Mouse (Mus musculus) forebrain, embryonic 14.5 days (tissue): ENCODE measurements around the gene Pramef25. TPM values are rescaled to one million over a fixed set of nuclear protein-coding genes. Genes with fewer than 3 reads are reported as not detected.
"Not testable (repeated sequence)": the region's sequence is repeated elsewhere in the genome, so short reads cannot be mapped to it uniquely, and the experiment has no call there.

ENCODE experiments used
- ATAC-seq: fragments of 200-750 bp; cut with Nextera tagmentation; 2 replicates; pipeline ENCODE4 v1.8.0; 2017; ENCODE audit warnings: mild to moderate bottlenecking, moderate library complexity
- DNase-seq: peaks from one replicate; pipeline ENCODE4 v3.0.0-alpha.2; 2015; ENCODE audit warnings: low spot score
- H3K27ac ChIP-seq: fragments of 300-500 bp; sonication (generic); 2 replicates; pipeline ENCODE4 v1.5.1; 2014; ENCODE audit warnings: low read depth, mild to moderate bottlenecking, control low read depth, low read length, moderate library complexity
- H3K27me3 ChIP-seq: fragments of 300-500 bp; sonication (generic); replicated peaks from 2 replicates; pipeline ENCODE4 v1.6.1; 2014; ENCODE audit warnings: low read length, control low read depth, mixed read lengths; ENCODE audit not compliant: control insufficient read depth, insufficient read depth
- H3K36me3 ChIP-seq: fragments of 300-500 bp; sonication (generic); 2 replicates; pipeline ENCODE4 v1.6.1; 2014; ENCODE audit warnings: low read length, control low read depth; ENCODE audit not compliant: control insufficient read depth, insufficient read depth
- H3K4me1 ChIP-seq: fragments of 300-500 bp; sonication (generic); 2 replicates; pipeline ENCODE4 v1.6.1; 2014; ENCODE audit warnings: antibody characterized with exemption, low read length, control low read depth; ENCODE audit not compliant: control insufficient read depth, insufficient read depth
- H3K4me2 ChIP-seq: fragments of 300-500 bp; sonication (generic); 2 replicates; pipeline ENCODE4 v1.6.1; 2014; ENCODE audit warnings: mild to moderate bottlenecking, control low read depth, low read length
- H3K4me3 ChIP-seq: fragments of 300-500 bp; sonication (generic); 2 replicates; pipeline ENCODE4 v1.5.1; 2014; ENCODE audit warnings: low read depth, low read length, control low read depth
- H3K9ac ChIP-seq: fragments of 300-500 bp; sonication (generic); 2 replicates; pipeline ENCODE4 v1.6.1; 2014; ENCODE audit warnings: mild to moderate bottlenecking, low read length, control low read depth, moderate library complexity
- H3K9me3 ChIP-seq: fragments of 300-500 bp; sonication (generic); replicated peaks from 2 replicates; pipeline ENCODE4 v1.6.1; 2016; ENCODE audit warnings: low read length, control low read depth, mixed read lengths; ENCODE audit not compliant: control insufficient read depth
- WGBS: fragments of 180-500 bp; shearing (Covaris S2); extraction: QIAGEN DNeasy Blood & Tissue Kit; methylation state at CpG from one replicate; pipeline ENCODE4 v1.1.7; 2014; 5-methylcytosine and 5-hydroxymethylcytosine counted together
- polyA plus RNA-seq: library from polyadenylated mRNA; unstranded; fragments of >200 nt; fragmentation: Nextera tagmentation; extraction: Ambion mirVana; gene quantifications from 2 replicates; pipeline ENCODE4 v1.2.1, GENCODE M21; 2014

Gene Pramef25
- not detected in 2 replicates for polyA plus RNA-seq

DNA sequence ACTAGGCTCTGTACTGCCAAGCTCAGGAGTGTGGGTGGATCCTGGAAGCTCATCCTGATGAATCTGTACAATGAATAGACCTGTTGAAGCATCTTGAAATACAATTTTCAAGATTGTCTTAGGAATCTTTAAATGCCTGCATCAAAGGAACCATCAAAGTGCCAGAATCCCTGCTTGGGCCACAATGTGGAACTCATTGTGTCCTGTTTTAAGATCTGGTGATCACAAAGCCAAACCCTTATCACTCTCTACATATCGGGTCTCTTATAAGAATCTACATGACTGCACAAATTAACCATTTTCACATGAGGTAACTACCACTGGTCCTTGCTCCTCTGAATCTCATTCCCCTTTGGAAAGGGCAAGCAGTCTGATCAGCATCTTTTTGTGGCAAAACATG, at the start of gene Pramef25:
Pramef25 (minus strand) TSS at position 101 of the 400 bp plus-strand sequence.
- not testable (repeated sequence) for ATAC-seq, H3K27me3 ChIP-seq, DNase-seq, H3K36me3 ChIP-seq, H3K4me3 ChIP-seq, H3K4me2 ChIP-seq, H3K4me1 ChIP-seq, H3K9ac ChIP-seq, H3K27ac ChIP-seq, H3K9me3 ChIP-seq
- 91% methylated on average over 1 of the region's 1 CpGs for WGBS

DNA sequence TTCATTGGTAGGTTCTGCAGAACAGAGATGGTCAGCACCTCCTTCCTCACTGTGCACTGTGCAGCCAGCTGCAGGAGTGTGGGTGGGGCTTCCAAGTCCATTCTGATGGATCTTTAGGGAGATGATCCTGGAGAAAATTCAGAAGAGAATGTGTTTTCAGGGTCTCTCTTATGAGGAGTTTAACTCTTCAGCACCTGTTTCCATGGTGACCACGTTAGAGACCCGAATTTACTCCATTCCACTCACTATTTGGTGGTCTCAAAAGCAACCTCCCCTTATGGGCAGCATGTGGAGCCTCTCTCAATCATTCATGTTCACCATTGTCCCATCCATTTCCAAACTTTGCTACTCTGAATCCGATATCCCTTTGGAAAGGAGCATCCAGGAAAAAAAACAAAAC, 43.5 kb upstream of the Pramef25 start, which contains the start of gene Pramef17:
Pramef17 (minus strand) TSS at position 101 of the 400 bp plus-strand sequence.
- H3K9me3 ChIP-seq, H3K4me1 ChIP-seq, H3K27ac ChIP-seq, H3K27me3 ChIP-seq, H3K36me3 ChIP-seq, H3K4me3 ChIP-seq, ATAC-seq, H3K4me2 ChIP-seq, DNase-seq, H3K9ac ChIP-seq: not testable (repeated sequence)
- 59% methylated on average over 3 of the region's 3 CpGs for WGBS

DNA sequence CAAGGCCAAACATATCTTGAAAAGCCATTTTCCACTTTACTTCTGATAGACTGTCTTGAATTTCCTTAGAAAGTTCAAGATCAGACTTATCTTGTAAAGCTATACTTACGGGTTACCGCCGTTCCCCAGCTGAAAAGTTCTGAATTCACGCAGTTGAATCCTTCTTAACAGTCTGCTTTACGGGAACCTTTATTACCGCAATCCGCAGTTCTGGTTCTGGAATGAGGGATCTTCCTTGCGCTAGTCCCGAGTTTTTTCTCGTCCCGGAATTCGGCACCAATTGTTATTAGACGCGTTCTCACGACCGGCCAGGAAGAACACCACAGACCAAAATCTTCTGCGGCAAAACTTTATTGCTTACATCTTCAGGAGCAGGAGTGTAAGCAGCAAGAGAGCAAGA, 37.3 kb upstream of the Pramef25 start:
- 96% methylated on average over 12 of the region's 17 CpGs for WGBS
- ATAC-seq, H3K27me3 ChIP-seq: not testable (repeated sequence)

DNA sequence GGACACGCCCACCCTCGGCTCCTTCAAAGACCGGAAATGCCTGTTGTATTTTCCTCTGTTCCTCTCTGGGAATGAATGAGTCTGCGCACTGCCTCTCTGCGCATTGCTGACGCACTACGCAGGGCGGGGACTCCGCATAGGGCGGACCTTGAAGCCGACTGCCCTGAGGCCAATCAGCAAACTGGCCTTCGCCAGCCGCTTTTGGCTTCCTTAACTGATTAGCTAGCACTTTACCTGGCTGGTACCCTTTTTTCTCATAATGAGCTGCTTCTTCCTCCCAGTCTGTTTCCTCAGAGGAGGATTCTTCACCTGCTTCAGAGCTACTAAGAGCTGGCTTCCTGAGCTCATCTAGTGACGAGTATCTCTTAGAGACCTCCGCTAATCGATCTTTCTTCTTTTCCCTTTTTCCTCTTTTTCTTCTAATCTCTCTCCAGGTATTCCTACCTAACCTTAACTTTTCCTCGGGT, 36.7 kb upstream of the Pramef25 start:
- H3K4me2 ChIP-seq, H3K27me3 ChIP-seq, H3K4me1 ChIP-seq, ATAC-seq, H3K36me3 ChIP-seq, H3K9ac ChIP-seq, H3K4me3 ChIP-seq, DNase-seq, H3K27ac ChIP-seq, H3K9me3 ChIP-seq: not testable (repeated sequence)
- 98% methylated on average over 9 of the region's 17 CpGs for WGBS

More for the DNA sequence above, 37.3 kb upstream of the Pramef25 start:
- not testable (repeated sequence) for H3K9ac ChIP-seq, H3K27ac ChIP-seq, H3K9me3 ChIP-seq, H3K36me3 ChIP-seq, DNase-seq, H3K4me1 ChIP-seq, H3K4me2 ChIP-seq, H3K4me3 ChIP-seq

DNA sequence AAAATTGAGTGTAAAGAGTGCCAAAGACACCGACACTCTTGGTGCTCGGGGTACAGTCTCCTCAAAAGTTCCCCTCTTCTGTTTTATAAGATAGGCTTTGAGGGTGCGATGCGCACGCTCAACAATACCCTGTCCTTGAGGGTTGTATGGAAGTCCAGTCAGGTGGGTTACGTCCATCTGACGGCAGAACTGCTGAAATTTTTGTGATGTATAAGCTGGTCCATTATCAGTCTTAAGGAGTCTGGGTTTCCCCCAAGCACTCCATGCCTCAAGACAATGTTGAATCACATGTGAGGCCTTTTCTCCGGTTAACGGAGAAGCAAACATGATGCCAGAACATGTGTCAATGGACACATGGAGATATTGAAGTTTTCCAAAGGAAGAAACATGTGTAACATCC, 34.9 kb upstream of the Pramef25 start:
- H3K4me2 ChIP-seq, DNase-seq, H3K4me1 ChIP-seq: not testable (repeated sequence)

DNA sequence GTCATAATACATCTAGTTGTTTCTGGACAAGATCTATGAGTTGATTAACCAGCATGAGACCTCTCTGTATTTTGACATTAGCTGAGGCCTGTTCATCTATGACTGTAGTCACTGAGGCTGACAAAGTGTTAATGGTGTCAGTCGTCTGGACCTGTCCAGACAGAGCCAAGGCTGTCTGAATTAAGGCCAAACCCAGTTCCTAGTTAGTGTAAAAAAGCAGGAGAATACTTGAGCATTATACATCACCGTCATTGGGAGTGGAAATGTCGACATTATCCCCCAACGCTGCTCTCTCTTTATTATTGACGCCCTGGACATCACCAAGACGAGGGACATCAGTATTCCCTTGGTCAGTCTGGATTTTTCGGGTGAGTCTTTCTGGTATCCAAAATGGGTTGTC, 34.3 kb upstream of the Pramef25 start:
- H3K36me3 ChIP-seq, H3K4me3 ChIP-seq, H3K9ac ChIP-seq, H3K4me1 ChIP-seq, H3K27me3 ChIP-seq, ATAC-seq, H3K9me3 ChIP-seq, H3K4me2 ChIP-seq, H3K27ac ChIP-seq, DNase-seq: not testable (repeated sequence)
- no CpG with 5 or more reads among the region's 7 CpGs for WGBS

More for the DNA sequence above, 34.9 kb upstream of the Pramef25 start:
- H3K27ac ChIP-seq, H3K9me3 ChIP-seq, H3K9ac ChIP-seq, H3K27me3 ChIP-seq, H3K36me3 ChIP-seq, H3K4me3 ChIP-seq, ATAC-seq: not testable (repeated sequence)
- WGBS, result 76% methylated on average over 2 of the region's 9 CpGs

DNA sequence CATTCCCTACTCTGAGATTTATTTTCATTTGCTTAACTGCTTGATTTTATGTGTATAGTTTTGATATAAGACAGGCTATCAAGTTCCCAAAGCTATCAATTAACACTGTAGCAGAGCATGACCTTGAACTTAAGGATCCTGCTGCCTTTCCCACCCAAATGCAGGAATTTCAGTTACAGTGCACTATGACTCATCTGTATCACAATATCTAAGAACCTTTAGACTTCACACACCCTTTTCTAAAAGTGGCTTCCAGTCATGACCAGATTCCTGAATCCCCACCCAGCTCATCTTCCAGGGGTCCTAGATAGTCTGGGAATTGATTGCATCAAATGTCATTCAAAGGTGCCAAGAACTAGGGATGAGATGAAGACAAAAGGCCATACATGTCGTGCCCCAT, 32.6 kb upstream of the Pramef25 start:
- H3K36me3 ChIP-seq, DNase-seq, H3K27me3 ChIP-seq, H3K9ac ChIP-seq, ATAC-seq, H3K4me1 ChIP-seq, H3K9me3 ChIP-seq, H3K4me3 ChIP-seq, H3K4me2 ChIP-seq, H3K27ac ChIP-seq: not testable (repeated sequence)
- no CpG with 5 or more reads among the region's 1 CpGs for WGBS

DNA sequence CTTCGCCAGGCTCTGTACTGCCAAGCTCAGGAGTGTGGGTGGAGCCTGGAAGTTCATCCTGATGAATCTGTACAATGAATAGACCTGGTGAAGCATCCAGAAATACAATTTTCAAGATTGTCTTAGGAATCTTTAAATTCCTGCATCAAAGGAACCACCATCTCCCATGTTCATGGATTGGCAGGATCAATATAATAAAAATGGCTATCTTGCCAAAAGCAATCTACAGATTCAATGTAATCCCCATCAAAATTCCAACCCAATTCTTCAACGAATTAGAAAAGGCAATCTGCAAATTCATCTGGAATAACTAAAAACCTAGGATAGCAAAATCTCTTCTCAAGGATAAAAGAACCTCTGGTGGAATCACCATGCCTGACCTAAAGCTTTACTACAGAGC, 16.0 kb upstream of the Pramef25 start, which contains the start of gene Gm13101:
Gm13101 (minus strand) TSS at position 101 of the 400 bp plus-strand sequence.
- WGBS, result 40% methylated on average over 2 of the region's 2 CpGs
- H3K4me2 ChIP-seq, H3K9me3 ChIP-seq, H3K4me3 ChIP-seq, H3K27ac ChIP-seq, DNase-seq, H3K9ac ChIP-seq, H3K36me3 ChIP-seq, H3K27me3 ChIP-seq, H3K4me1 ChIP-seq, ATAC-seq: not testable (repeated sequence)

DNA sequence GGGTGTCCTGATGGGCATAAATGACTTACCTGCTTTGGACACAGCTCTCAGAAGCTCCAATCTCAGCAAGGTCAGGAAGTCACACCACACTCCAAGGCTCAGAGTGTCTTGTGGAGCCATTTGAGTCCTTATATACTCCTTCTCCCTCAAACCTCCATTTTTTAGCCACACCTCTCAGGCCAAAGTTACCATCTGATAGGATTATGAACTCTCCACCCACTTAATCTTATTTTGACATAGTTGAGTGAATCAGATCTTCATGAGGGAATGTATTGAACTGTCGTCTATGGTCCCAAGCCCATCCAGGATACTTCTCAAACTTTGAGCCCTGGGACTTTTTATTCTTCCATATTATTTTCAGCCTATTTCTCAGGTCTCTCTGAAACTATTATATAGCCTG, 50.5 kb downstream of the Pramef25 start, which contains the start of gene Pramef6:
Pramef6 (minus strand) TSS at position 101 of the 400 bp plus-strand sequence.
- not testable (repeated sequence) for ATAC-seq, H3K27me3 ChIP-seq, H3K9me3 ChIP-seq, H3K36me3 ChIP-seq, H3K4me3 ChIP-seq, H3K27ac ChIP-seq, DNase-seq, H3K4me1 ChIP-seq, H3K4me2 ChIP-seq, H3K9ac ChIP-seq
- WGBS, result 91% methylated on average over 1 of the region's 1 CpGs
